Mouse (Mus musculus) T-helper 1 cell (primary cell): Measurements from ENCODE around the gene Tbcd.

Experiments
- in situ Hi-C: fragments of 300-600 bp; cut with MboI, MseI; formaldehyde crosslinking; loops from one replicate; pipeline ENCODE4 v1.15.1; 2025; ENCODE audit warnings: high pct_unique_total_duplicates

Gene Tbcd

DNA sequence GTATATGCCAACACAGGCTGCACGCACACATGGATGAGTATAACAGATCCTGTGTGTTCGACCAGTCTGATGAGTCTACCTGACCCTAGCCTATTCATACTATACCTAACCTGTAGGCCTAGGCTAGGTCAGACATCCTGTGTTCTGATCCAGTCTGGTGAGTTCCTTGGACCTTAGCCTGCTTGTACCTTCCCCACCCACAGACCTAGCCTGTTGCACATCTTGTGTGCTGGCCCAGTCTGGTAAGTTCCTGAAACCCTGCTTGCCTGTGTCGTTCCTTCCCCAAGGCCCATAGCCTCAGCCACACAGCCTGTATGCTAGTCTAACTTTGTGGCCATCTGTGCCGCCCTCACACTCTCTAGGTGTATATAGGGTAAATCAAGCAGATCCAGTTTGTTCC lies 112.5 kb downstream of the Tbcd start:
- in situ Hi-C loops, result no loop called here

- in situ Hi-C loops, result no loop called here
These were observed 130.1 kb downstream of the Tbcd start for GRCm38 (mm10) chr11:121581856-121582255.

- in situ Hi-C loops, result no loop called here
These were observed 145.5 kb downstream of the Tbcd start for GRCm38 (mm10) chr11:121597254-121597653.

GRCm38 (mm10) chr11:121601422-121601821 lies 149.7 kb downstream of the Tbcd start:
- in situ Hi-C loops, result no loop called here

GRCm38 (mm10) chr11:121605604-121606003 lies 153.9 kb downstream of the Tbcd start:
- in situ Hi-C loops, result no loop called here

DNA sequence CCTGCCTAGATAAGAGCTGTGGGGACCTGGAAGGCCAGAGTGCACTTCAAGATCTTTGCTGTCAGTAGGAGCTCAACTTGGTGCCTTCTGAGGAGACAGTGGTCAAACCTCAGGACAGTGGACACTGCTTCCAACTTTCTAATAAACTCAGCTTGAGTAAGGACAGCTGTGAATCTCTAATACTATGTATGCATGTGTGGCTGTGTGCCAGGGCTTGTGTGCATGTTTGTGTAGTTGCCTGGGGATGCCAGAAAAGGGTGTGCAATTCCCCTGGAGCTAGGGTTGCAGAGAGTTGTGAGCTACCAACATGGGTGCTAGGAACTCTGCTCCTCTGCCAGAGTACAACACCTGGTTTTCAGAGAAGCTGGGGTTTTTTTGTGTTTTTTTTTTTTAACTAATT lies 159.2 kb downstream of the Tbcd start:
- in situ Hi-C loops, result no loop called here

GRCm38 (mm10) chr11:121615961-121616485 lies 164.3 kb downstream of the Tbcd start:
- in situ Hi-C loops, result no loop called here

DNA sequence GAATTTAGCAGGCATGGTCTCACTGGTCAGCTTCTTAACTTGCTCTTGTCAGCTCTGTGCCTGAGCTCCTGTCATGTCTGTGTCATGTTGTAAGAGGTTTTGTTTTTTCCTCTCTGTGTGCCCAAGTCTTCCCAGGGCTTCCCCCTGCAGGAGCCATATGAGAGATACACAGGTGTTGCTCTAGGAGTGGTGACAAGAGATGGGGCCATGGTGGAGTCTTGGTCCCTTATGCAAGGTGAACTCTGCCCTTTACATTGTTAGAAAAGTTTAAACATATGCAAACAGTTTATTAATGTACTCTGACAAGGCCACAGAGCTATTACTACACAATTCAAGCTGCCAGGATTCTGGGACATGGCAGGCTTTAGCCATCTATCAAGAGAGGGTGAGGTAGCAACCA lies 164.8 kb downstream of the Tbcd start:
- in situ Hi-C loops, result no loop called here

- in situ Hi-C loops, result no loop called here
These were observed 165.6 kb downstream of the Tbcd start for GRCm38 (mm10) chr11:121617371-121617770.

- in situ Hi-C loops, result no loop called here
These were observed 173.3 kb downstream of the Tbcd start for GRCm38 (mm10) chr11:121625007-121625406.

- in situ Hi-C loops, result no loop called here
These were observed 175.8 kb downstream of the Tbcd start for GRCm38 (mm10) chr11:121627521-121627920.

DNA sequence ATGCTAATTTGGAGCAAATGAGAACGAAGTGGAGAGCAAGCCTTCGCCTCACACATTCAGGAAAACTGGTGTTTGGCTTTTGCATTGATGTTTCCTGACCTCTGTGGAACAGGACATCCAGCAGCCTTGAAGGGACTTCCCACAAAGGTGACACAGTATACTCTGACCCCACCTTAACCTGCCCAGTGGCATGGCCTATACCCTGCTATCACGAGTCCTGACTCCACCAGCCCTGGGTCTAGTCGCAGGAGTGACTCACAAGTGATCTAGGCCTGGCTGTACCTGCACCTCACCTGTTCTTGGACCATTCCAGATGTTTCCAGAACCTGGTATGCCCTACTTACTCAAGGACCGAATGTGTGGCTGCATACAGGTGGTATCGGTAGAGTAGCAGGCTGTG lies 177.8 kb downstream of the Tbcd start:
- in situ Hi-C loops, result no loop called here

DNA sequence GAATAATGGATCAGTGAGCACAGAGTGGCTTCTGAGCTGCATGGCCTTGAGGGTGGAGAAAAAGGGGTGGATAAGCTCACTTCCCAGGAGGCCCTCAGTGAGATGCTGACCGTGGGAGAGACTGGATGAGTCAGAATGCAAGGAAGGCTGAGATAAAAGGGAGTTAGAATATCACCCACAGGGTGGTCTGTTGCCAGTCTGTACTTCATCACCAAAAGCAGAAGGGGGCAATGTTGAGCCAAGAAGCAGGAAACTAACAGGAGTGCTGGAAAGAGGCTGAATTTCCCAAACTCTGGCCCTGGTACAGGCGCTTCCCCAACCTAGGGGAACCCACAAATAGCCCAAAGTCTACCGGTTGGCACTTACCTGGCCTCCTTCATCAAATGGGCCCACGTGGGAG lies 178.7 kb downstream of the Tbcd start:
- in situ Hi-C loops, result no loop called here

DNA sequence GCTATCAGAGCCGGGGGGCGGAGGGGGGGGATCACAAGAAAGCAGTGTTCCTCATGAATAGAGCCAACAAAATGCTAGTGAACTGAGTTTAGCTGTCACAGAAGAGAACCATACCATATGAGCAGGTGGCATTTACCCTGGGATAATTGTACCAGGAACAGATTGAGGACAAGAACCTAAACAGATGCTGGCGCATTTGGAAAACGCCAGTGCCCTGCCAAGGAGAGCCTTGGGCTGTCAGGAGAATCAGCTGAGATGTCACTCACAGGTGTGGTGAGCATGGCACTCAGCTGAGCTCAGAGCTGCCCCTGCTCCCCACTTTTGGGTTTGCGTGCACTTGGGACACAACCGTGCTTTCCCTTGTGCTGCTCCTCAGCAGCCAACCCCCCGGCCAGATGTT lies 179.7 kb downstream of the Tbcd start:
- in situ Hi-C loops, result no loop called here

DNA sequence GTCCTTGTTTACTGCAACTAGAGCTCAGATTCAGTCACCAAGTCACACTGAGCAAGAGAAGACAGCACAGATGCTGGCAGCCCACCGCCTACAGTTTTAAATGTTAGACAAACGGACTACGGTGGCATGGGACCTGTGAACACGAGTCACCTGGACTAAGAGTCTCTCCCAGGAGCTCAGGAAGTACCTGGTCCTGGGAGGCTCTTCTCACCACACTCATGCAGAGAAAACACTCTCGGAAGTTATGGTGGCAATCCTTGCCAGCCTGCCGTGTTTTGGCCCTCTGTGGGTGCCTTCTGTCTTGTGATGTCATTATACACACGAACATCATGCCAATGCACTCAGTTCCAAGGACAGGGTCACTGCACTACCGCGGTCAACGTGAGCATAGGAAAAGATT lies 184.9 kb downstream of the Tbcd start:
- in situ Hi-C loops, result no loop called here

GRCm38 (mm10) chr11:121641501-121642145 lies 189.9 kb downstream of the Tbcd start:
- in situ Hi-C loops, result no loop called here

DNA sequence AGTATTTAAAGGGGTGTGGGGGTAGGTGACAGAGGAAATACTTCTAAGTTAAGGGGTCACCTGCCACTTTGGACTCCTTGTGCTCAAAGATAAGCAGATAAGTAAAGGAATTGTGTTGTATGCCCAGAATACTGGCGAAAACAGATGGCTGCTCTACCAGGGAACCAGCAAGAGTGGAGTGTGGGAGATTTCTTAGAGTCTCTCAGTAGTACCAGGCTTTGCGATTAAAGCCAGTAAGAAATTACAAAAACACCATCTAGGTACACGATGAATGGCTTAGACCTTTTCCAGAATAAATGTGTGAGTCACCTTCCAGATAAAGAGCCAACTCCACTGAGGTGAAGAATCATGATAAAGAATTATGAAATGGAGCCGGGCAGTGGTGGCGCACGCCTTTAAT lies 193.6 kb downstream of the Tbcd start:
- in situ Hi-C loops, result no loop called here

DNA sequence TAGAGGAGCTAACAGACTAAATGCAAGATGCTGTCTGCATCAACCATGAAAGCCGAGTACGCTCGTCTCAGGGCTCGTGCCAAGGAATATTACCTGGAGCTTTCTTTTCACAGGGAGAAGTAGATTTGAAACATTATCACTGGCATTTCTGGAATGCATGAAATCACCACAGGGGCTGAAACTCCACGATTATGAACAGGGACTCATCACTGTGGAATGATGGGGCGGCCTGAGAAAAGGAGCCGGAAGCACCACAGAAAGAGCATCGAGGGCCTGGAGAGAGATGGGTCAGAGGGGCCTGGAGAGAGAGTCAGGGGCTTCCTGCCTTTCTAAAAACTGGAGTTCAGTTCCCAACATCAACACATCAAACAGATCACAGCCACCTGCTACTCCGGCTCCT lies 195.6 kb downstream of the Tbcd start:
- in situ Hi-C loops, result no loop called here

- in situ Hi-C loops, result no loop called here
These were observed 196.4 kb downstream of the Tbcd start for GRCm38 (mm10) chr11:121648166-121648565.

DNA sequence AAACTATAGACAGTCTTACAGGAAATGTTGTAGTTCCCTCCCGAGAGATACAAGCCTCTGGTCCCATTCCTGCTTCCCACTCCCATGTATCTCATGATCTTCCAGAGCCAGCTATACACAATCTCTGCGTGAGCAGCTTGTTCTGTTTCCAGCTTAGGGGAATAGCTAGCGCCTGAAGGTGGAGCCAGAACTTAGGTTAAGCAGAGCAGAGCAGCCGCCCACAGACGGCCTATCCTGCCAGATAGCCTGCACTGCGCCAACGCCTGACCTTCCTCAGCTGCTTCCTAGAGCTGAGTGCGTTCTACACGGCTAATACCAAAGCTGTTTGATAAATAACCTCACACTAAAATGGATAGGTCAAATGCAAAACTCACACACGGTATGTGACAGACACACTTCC lies 198.2 kb downstream of the Tbcd start:
- in situ Hi-C loops, result no loop called here

DNA sequence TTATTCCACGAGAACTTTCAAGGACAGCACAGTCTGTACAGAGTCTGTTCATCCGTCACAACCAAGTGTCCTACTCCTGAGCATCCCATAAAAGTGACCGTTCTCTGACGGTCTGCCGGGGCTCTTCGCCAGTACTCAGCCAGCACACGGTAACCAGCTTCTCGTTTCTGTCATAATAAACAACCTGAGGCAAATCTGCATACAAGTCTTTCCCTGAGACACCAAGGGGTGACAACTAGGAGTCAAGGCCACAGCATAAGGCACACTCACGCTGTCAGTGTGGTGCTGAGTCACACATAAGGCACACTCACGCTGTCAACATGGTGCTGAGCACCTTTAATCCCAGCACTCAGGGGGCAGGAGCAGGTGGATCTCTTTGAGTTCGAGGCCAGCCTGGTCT lies 198.9 kb downstream of the Tbcd start:
- in situ Hi-C loops, result no loop called here

DNA sequence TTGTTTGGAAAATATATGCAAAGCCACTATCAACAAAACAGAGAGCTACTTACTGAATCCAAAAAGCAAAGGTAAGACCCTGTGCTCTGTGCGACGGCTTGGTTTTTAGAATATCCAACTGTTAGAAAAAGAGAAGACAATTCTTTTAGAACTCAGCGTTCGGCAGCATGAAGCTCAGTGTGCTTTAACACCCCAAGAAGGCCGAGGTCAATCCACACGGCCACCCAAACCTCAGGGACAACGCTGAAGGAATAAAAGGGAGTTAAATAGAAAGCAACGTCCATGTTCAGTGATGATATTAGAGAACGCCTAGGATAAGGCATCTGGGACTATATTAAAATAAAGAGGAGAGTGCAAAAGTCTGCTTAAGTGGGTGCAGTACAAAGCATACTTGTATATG lies 199.8 kb downstream of the Tbcd start:
- in situ Hi-C loops, result no loop called here

DNA sequence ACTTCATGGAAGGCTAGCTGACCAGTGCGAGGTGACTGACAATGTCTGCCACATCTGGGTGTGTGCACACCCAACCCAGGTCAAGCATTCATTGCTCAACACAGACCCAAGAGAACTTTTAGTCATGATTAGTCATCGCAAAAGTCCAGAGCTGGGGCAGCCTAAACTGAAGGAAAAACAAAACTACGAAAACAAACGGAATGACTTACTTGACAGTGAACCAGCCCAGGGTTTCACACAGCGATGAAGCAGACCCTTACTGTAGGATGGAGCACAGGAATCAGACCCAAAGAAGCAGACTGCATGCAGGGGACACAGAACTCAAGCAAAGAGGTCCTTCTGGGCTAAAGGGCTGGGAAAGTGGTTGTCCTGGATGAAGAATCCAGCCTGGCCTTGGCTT lies 200.2 kb downstream of the Tbcd start:
- in situ Hi-C loops, result no loop called here
